Mouse (Mus musculus) bone marrow macrophage, adult 2 months (primary cell): ENCODE data around the gene Srek1ip1. TPM values are rescaled to one million over a fixed set of nuclear protein-coding genes. Genes with fewer than 3 reads are reported as not detected.

Experiments used
- H3K27ac ChIP-seq: 2 replicates; pipeline ENCODE4 v1.5.1; 2012; ENCODE audit warnings: low read depth, low read length; ENCODE audit not compliant: insufficient read depth
- H3K4me1 ChIP-seq: 2 replicates; pipeline ENCODE4 v1.6.1; 2012; ENCODE audit warnings: low read length; ENCODE audit not compliant: control insufficient read depth, insufficient read depth
- H3K4me3 ChIP-seq: 2 replicates; pipeline ENCODE4 v1.5.1; 2012; ENCODE audit warnings: mild to moderate bottlenecking, low read length, moderate library complexity; ENCODE audit not compliant: insufficient read depth
- CTCF ChIP-seq: IDR thresholded peaks from 2 replicates; pipeline ENCODE4 v1.5.1; 2012; ENCODE audit warnings: low read depth, mild to moderate bottlenecking, low read length, moderate library complexity
- POLR2A ChIP-seq: IDR thresholded peaks from 2 replicates; pipeline ENCODE4 v1.6.1; 2012; ENCODE audit warnings: mild to moderate bottlenecking, low read depth, low read length, borderline replicate concordance
- polyA plus RNA-seq: library from polyadenylated mRNA; stranded (reverse); fragments of >200 nt; gene quantifications from 2 replicates; pipeline ENCODE4 v1.2.4, GENCODE M21; 2012; ENCODE audit not compliant: missing spikeins, insufficient read depth, insufficient read length

Srek1ip1 gene
- polyA plus RNA-seq, 1 experiment: 30.0 TPM

- H3K27ac ChIP-seq: no peak overlapping the region
- H3K4me3 ChIP-seq: no peak overlapping the region
- H3K4me1 ChIP-seq: peaks cover 2% of the 10 kb centered on the region
- TF ChIP-seq CTCF (no peak), POLR2A (no peak)
Observed at GRCm38 (mm10) chr13:104799566-104800182, 7.4 kb downstream of the Srek1ip1 start.

GRCm38 (mm10) chr13:104805681-104806080, 13.4 kb downstream of the Srek1ip1 start:
- H3K4me3 ChIP-seq: no peak overlapping the region
- TF ChIP-seq CTCF: no peak
- TF ChIP-seq POLR2A: no peak
- H3K4me1 ChIP-seq: no peaks in the 10 kb centered on the region
- H3K27ac ChIP-seq: no peak overlapping the region

- H3K4me3 ChIP-seq: peak overlapping the region; percentile 87
- H3K27ac ChIP-seq: peak overlapping the region; percentile 83
- no peaks in the 10 kb centered on the region for H3K4me1 ChIP-seq
- TF ChIP-seq CTCF (no peak), POLR2A (no peak)
Observed at GRCm38 (mm10) chr13:104816270-104816634, 24.0 kb downstream of the Srek1ip1 start.

GRCm38 (mm10) chr13:104816635-104817571, 24.6 kb downstream of the Srek1ip1 start, which contains the start of gene Cwc27:
Gene Cwc27 (minus strand): TSS chr13:104817142.
- Histone ChIP-seq H3K4me3 (peak within 1 kb of the TSS; percentile 87), H3K4me1 (no peaks in the 10 kb centered on the region), H3K27ac (peak within 1 kb of the TSS; percentile 83)
- TF ChIP-seq POLR2A: no peak
- TF ChIP-seq CTCF: no peak

- Histone ChIP-seq H3K4me3 (peak overlapping the region; percentile 87), H3K27ac (0 out of 2 replicates have a peak overlapping the region, but pooled peaks have one; percentile 5), H3K4me1 (peaks cover 4% of the 10 kb centered on the region)
- no peak for TF ChIP-seq CTCF
- no peak for TF ChIP-seq POLR2A
Observed at GRCm38 (mm10) chr13:104817696-104818095, 25.4 kb downstream of the Srek1ip1 start.

GRCm38 (mm10) chr13:104821192-104821591, 28.9 kb downstream of the Srek1ip1 start:
- Histone ChIP-seq H3K4me1 (peaks cover 17% of the 10 kb centered on the region), H3K4me3 (no peak overlapping the region)
- no peak for TF ChIP-seq POLR2A

GRCm38 (mm10) chr13:104821908-104822307, 29.6 kb downstream of the Srek1ip1 start:
- Histone ChIP-seq H3K4me3 (no peak overlapping the region), H3K4me1 (peaks cover 17% of the 10 kb centered on the region), H3K27ac (no peak overlapping the region)
- no peak for TF ChIP-seq CTCF
- no peak for TF ChIP-seq POLR2A

More at GRCm38 (mm10) chr13:104821192-104821591, 28.9 kb downstream of the Srek1ip1 start:
- no peak overlapping the region for H3K27ac ChIP-seq

- Histone ChIP-seq H3K4me1 (peaks cover 17% of the 10 kb centered on the region), H3K4me3 (no peak overlapping the region), H3K27ac (peak overlapping the region; percentile 8; the same call in 1 of the 2 replicates)
- no peak for TF ChIP-seq POLR2A
- no peak for TF ChIP-seq CTCF
Observed at GRCm38 (mm10) chr13:104822411-104822838, 30.1 kb downstream of the Srek1ip1 start.

- no peak for TF ChIP-seq CTCF
- no peak for TF ChIP-seq POLR2A
- H3K4me3 ChIP-seq: no peak overlapping the region
- no peak overlapping the region for H3K27ac ChIP-seq
- H3K4me1 ChIP-seq: peaks cover 17% of the 10 kb centered on the region
Observed at GRCm38 (mm10) chr13:104825470-104825869, 33.2 kb downstream of the Srek1ip1 start.

- TF ChIP-seq POLR2A (no peak), CTCF (no peak)
- Histone ChIP-seq H3K27ac (no peak overlapping the region), H3K4me3 (no peak overlapping the region), H3K4me1 (peaks cover 3% of the 10 kb centered on the region; the same call in 1 of the 2 replicates)
Observed at GRCm38 (mm10) chr13:104832811-104833210, 40.5 kb downstream of the Srek1ip1 start.
